Mouse (Mus musculus): Measurements from ENCODE around the gene Psmb11.

GRCm38 (mm10) chr14:54621133-54621532, at the start of gene Psmb11:
- TF ChIP-seq CTCF (IDR thresholded peaks at IDR 0.05; ENCODE audit: low read depth, low read length) (no peak), TAL1 (conservative IDR thresholded peaks at IDR 0.05; ENCODE audit: low read depth, low read length) (no peak), POLR2AphosphoS5 (IDR thresholded peaks at IDR 0.05; ENCODE audit: insufficient replicate concordance, low read depth, low read length) (no peak), GATA1 (IDR thresholded peaks at IDR 0.05; ENCODE audit: borderline replicate concordance, low read length) (no peak), GATA2 (IDR thresholded peaks at IDR 0.05; ENCODE audit: borderline replicate concordance, low read depth, low read length) (no peak)
